Mouse (Mus musculus): Measurements from ENCODE around the gene Gm11032. TPM values are rescaled to one million over a fixed set of nuclear protein-coding genes. Genes with fewer than 3 reads are reported as not detected.

The Gm11032 gene
- not detected for polyA plus RNA-seq (2017; shearing (Covaris generic))

DNA sequence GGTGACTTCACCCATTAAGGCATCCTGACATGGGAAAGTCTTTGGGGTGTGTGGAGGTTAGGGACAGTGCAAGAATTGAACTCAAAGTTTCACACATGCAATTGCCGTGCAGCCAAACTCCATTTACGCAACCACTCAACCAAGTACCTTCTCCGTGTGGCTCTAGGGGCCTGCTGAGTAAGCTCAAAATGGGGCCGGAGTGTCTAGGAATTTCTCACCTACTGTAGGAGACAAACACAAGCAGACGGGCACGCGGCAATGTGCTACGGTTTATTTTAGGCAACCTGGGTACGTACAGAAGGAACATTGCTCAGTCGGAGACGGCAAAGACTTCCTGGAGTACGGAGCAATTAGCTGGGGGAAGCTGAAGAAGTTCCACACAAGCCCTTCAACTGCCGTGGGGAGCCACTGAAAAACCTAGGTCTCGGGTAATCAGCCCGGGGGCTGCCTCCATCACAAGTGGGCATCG is at the start of gene Gm11032:
TSS of gene Gm11032 (plus strand) at position 51 of the 469 bp plus-strand sequence.

DNA sequence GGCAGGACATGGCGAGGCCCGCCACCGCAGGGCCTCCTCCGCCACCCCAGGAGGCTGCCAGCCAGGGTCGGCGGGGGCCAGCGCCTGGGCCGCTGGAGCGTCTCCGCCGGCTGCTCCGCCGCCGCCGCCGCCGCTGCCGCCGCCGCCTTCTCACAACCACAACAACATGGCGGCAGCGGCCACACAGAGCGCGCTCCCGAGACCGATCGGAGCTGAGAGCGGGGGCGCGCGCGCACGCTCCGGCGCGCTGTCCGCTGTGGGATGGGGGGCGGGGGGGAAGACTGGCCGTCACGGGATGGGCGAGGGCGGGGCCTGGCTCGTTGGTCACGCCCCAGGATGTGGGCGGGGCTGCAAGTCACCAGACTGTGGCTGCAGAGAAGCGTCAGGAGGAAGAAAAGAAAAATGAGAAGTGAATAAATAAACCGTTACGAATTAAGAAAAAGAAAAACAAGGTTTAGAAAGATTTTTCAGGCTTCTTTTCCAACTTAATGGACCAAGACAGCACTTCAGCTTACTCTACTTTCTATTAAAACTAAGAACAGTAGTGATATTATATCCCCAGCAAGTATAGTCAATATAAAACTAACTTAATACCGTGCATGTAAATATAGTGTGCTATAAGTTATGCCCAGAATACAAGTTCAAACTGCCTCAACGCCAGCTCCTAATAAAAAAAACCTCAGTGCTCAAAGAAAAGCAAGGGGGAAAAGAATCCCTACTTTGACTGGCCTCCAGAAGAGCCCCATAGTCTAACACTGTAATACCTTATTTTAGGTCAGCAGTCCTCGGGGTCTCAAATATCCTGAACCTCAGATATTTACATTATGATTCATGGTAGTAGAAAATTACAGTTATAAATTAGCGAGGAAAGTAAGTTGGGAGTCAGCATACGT is 25.0 kb upstream of the Gm11032 start, which contains the start of gene Mtmr3:
TSS of gene Mtmr3 (minus strand) at position 256 of the 893 bp plus-strand sequence.

DNA sequence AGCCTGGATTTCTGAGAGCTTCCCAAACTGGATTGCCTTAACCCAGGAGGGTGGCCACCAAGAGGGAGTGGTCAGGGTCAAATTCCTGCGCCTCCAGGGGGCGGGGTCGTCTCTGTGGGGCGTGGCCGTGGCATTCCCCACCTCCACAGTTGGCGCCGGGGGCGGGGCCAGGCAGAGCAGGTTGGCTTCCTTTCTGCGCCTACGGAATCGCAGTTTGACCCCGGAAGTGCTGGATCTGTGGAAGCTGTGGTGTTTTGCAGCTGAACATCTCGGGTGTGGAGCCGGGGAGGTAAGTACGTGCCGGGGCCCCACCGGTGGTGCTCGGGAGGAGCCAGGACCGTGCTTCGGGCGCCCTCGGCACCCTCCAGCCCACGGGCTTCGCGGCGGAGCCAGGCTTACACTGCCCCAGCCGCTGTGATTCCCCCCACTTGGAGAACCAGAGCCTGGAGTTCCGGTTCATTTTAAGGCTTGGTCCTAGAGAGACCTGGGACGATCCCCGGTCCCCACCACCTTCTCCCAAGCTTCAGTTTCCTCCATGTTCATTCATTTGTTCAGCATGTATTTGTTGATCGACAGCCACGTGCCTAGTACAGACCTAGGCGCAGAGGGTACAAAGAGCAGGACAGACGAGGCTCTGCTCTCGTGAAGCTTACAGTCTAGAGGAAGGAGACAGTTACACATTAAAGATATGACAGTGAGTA is 17.8 kb downstream of the Gm11032 start, which contains the start of gene Ascc2:
TSS of gene Ascc2 (plus strand) at position 214 of the 701 bp plus-strand sequence.

Other genes with a start within 250 kb of the Gm11032 start
- 1 to 10 TPM in 1 of 2 experiments, under 1 TPM in 1; 0.78 to 2.0 TPM for gene Hormad2, start 179.0 kb upstream of the Gm11032 start, polyA plus RNA-seq (2017; shearing (Covaris generic))
- 100 to 1,000 TPM in 1 of 2 experiments, 10 to 100 TPM in 1; 77.8 to 127 TPM for gene Mtmr3, start 25.2 kb upstream of the Gm11032 start, polyA plus RNA-seq (2017; shearing (Covaris generic))
- 10 to 100 TPM; 35.2 to 40.9 TPM for gene Ascc2, start 17.7 kb downstream of the Gm11032 start, polyA plus RNA-seq (2017; shearing (Covaris generic))
- 100 to 1,000 TPM; 409 to 519 TPM for gene Uqcr10, start 84.3 kb downstream of the Gm11032 start, polyA plus RNA-seq (2017; shearing (Covaris generic))
- 100 to 1,000 TPM; 103 to 110 TPM for gene Zmat5, start 84.6 kb downstream of the Gm11032 start, polyA plus RNA-seq (2017; shearing (Covaris generic))
- under 1 TPM; 0.14 to 0.17 TPM for gene Cabp7, start 126.7 kb downstream of the Gm11032 start, polyA plus RNA-seq (2017; shearing (Covaris generic))
- gene Nf2, start 229.5 kb downstream of the Gm11032 start, polyA plus RNA-seq (2017; shearing (Covaris generic)): 10 to 100 TPM; 28.1 to 32.4 TPM